Mouse (Mus musculus): Measurements from ENCODE around the gene Hes7. TPM values are rescaled to one million over a fixed set of nuclear protein-coding genes. Genes with fewer than 3 reads are reported as not detected.

Hes7 gene
- polyA plus RNA-seq, 2 experiments: 0.05 to 0.08 TPM

GRCm38 (mm10) chr11:69098039-69098761 lies 22.0 kb upstream of the Hes7 start:
- no peak overlapping the region; the same call in 1 of the 2 replicates for H3K9ac ChIP-seq (replicated peaks)
- TF ChIP-seq EP300 (IDR thresholded peaks at IDR 0.05; ENCODE audit: low read depth) (no peak), CTCF (IDR thresholded peaks at IDR 0.05; ENCODE audit: low read depth) (no peak)

GRCm38 (mm10) chr11:69098762-69099091 lies 21.5 kb upstream of the Hes7 start:
- ATAC-seq (ENCODE audit: insufficient read depth) (peak; percentile 47), DNase-seq (ENCODE audit: low read depth in 3 of 3, low spot score in 3 of 3) (peak; percentile 91 to 95 (median 92))
- H3K4me1 ChIP-seq (replicated peaks; ENCODE audit: control insufficient read depth in 2 of 2, insufficient read depth in 2 of 2, low read length in 1 of 2): peaks cover 38 to 48% of the 10 kb centered on the region in 2 experiments
- 0% methylated on average over 19 of the region's 19 CpGs for WGBS (ENCODE audit: insufficient replicate concordance)
- H3K27me3 ChIP-seq (ENCODE audit: control insufficient read depth, insufficient read depth, low read length): no peaks in the 10 kb centered on the region
- H3K36me3 ChIP-seq (replicated peaks; ENCODE audit: control insufficient read depth, insufficient read depth, low read depth): peaks cover under 1% of the 10 kb centered on the region
- H3K27ac ChIP-seq: peak overlapping the region; percentile 61
- H3K9me3 ChIP-seq (ENCODE audit: control insufficient read depth, low read length): no peaks in the 10 kb centered on the region
- H3K9ac ChIP-seq (replicated peaks): peak overlapping the region; percentile 61
- H3K4me2 ChIP-seq (ENCODE audit: low read depth): peak overlapping the region; percentile 93
- no peak; the same call in 1 of the 2 replicates for TF ChIP-seq CTCF (IDR thresholded peaks at IDR 0.05; ENCODE audit: low read depth)
- no peak for TF ChIP-seq EP300 (IDR thresholded peaks at IDR 0.05; ENCODE audit: low read depth)
- H3K4me3 ChIP-seq (ENCODE audit: insufficient read depth in 1 of 2, low read depth in 2 of 2, low read length in 2 of 2): peak overlapping the region; percentile 53 to 59

More at GRCm38 (mm10) chr11:69098039-69098761, 22.0 kb upstream of the Hes7 start:
- no peaks in the 10 kb centered on the region for H3K36me3 ChIP-seq (replicated peaks; ENCODE audit: control insufficient read depth, insufficient read depth, low read depth)
- peak overlapping the region; percentile 93 for H3K4me2 ChIP-seq (ENCODE audit: low read depth)
- no peak overlapping the region for H3K4me3 ChIP-seq (ENCODE audit: insufficient read depth in 1 of 2, low read depth in 2 of 2, low read length in 2 of 2)
- H3K27me3 ChIP-seq (ENCODE audit: control insufficient read depth, insufficient read depth, low read length): no peaks in the 10 kb centered on the region
- H3K9me3 ChIP-seq (ENCODE audit: control insufficient read depth, low read length): no peaks in the 10 kb centered on the region
- WGBS (ENCODE audit: insufficient replicate concordance): 29% methylated on average over 8 of the region's 8 CpGs
- H3K4me1 ChIP-seq (replicated peaks; ENCODE audit: control insufficient read depth in 2 of 2, insufficient read depth in 2 of 2, low read length in 1 of 2): peaks cover 38 to 48% of the 10 kb centered on the region in 2 experiments
- DNase-seq (ENCODE audit: low read depth in 3 of 3, low spot score in 3 of 3): no peak
- no peak for ATAC-seq (ENCODE audit: insufficient read depth)
- H3K27ac ChIP-seq: peak overlapping the region; percentile 36

- Histone ChIP-seq H3K4me2 (ENCODE audit: low read depth) (peak overlapping the region; percentile 93), H3K36me3 (replicated peaks; ENCODE audit: control insufficient read depth, insufficient read depth, low read depth) (peaks cover 5% of the 10 kb centered on the region), H3K27me3 (ENCODE audit: control insufficient read depth, insufficient read depth, low read length) (no peaks in the 10 kb centered on the region), H3K4me1 (replicated peaks; ENCODE audit: control insufficient read depth in 2 of 2, insufficient read depth in 2 of 2, low read length in 1 of 2) (peaks cover 37 to 47% of the 10 kb centered on the region in 2 experiments), H3K27ac (peak overlapping the region; percentile 61), H3K4me3 (ENCODE audit: insufficient read depth in 1 of 2, low read depth in 2 of 2, low read length in 2 of 2) (peak overlapping the region; percentile 53 to 59), H3K9ac (replicated peaks) (peak overlapping the region; percentile 61), H3K9me3 (ENCODE audit: control insufficient read depth, low read length) (no peaks in the 10 kb centered on the region)
- 2% methylated on average over 22 of the region's 22 CpGs for WGBS (ENCODE audit: insufficient replicate concordance)
- no peak for TF ChIP-seq EP300 (IDR thresholded peaks at IDR 0.05; ENCODE audit: low read depth)
- no peak for TF ChIP-seq CTCF (IDR thresholded peaks at IDR 0.05; ENCODE audit: low read depth)
- ATAC-seq (ENCODE audit: insufficient read depth): no peak
- DNase-seq (ENCODE audit: low read depth in 3 of 3, low spot score in 3 of 3): no peak
Observed at GRCm38 (mm10) chr11:69099177-69099914, 20.9 kb upstream of the Hes7 start.

GRCm38 (mm10) chr11:69099915-69100345 lies 20.3 kb upstream of the Hes7 start:
- Histone ChIP-seq H3K36me3 (replicated peaks; ENCODE audit: control insufficient read depth, insufficient read depth, low read depth) (peaks cover 5% of the 10 kb centered on the region), H3K9me3 (ENCODE audit: control insufficient read depth, low read length) (no peaks in the 10 kb centered on the region), H3K4me1 (replicated peaks; ENCODE audit: control insufficient read depth in 2 of 2, insufficient read depth in 2 of 2, low read length in 1 of 2) (peaks cover 34 to 44% of the 10 kb centered on the region in 2 experiments), H3K9ac (replicated peaks) (peak overlapping the region; percentile 43), H3K4me2 (ENCODE audit: low read depth) (peak overlapping the region; percentile 93), H3K27ac (peak overlapping the region; percentile 61; the same call in 1 of the 2 replicates), H3K4me3 (ENCODE audit: insufficient read depth in 1 of 2, low read depth in 2 of 2, low read length in 2 of 2) (peak overlapping the region; percentile 53 to 59), H3K27me3 (ENCODE audit: control insufficient read depth, insufficient read depth, low read length) (no peaks in the 10 kb centered on the region)
- peak; percentile 65 to 78 (median 72) for DNase-seq (ENCODE audit: low read depth in 3 of 3, low spot score in 3 of 3)
- WGBS (ENCODE audit: insufficient replicate concordance): under 1% methylated on average over 23 of the region's 23 CpGs
- TF ChIP-seq EP300 (IDR thresholded peaks at IDR 0.05; ENCODE audit: low read depth) (no peak), CTCF (IDR thresholded peaks at IDR 0.05; ENCODE audit: low read depth) (peak; percentile 28; the same call in 1 of the 2 replicates)
- ATAC-seq (ENCODE audit: insufficient read depth): peak; percentile 9

Data from liver, embryonic 14.5 days (tissue).